20 mouse cellular contexts compared by ENCODE assay signal in genomic region chr1:177711000-177711399, GRCm38 (mm10). TPM values are rescaled to one million over a fixed set of nuclear protein-coding genes. Genes with fewer than 3 reads are reported as not detected.
A peak's percentile ranks its signal among the peaks of the same experiment; 100 is the strongest.
DNase-seq lines count a peak whose midpoint lies in the region; ATAC-seq and TF ChIP-seq lines count a peak whose summit lies in the region.
"Had no signal": no experiment of that assay in that cellular context is flagged by ENCODE, and none has a peak within 500 bp of the region (broad histone marks: within the 10 kb centered on the region; RNA-seq: fewer than 3 reads in every experiment).

No protein-coding gene starts in this region.

- no peaks in the 10 kb centered on the region for H3K4me1 ChIP-seq in lung, postnatal 0 days (ENCODE audit: insufficient read depth, low read depth, low read length)
- no peaks in the 10 kb centered on the region for H3K4me1 ChIP-seq in stomach, postnatal 0 days (replicated peaks; ENCODE audit: control insufficient read depth, insufficient read depth)
- H3K4me1 ChIP-seq in hindbrain, embryonic 11.5 days (replicated peaks; ENCODE audit: control insufficient read depth, insufficient read depth, low read length): no peaks in the 10 kb centered on the region
- H3K4me1 ChIP-seq: heart, embryonic 15.5 days; hindbrain, embryonic 12.5 days; midbrain, embryonic 13.5 days; neural tube, embryonic 13.5 days had no signal

- H3K36me3 ChIP-seq in lung, postnatal 0 days (ENCODE audit: insufficient read depth, low read length): no peaks in the 10 kb centered on the region
- H3K36me3 ChIP-seq in macrophage (ENCODE audit: inconsistent target): no peaks in the 10 kb centered on the region
- H3K36me3 ChIP-seq in stomach, postnatal 0 days (ENCODE audit: control insufficient read depth, insufficient read depth, low read length): no peaks in the 10 kb centered on the region
- no peaks in the 10 kb centered on the region for H3K36me3 ChIP-seq in hindbrain, embryonic 11.5 days (ENCODE audit: control insufficient read depth, insufficient read depth, low read length)
- H3K36me3 ChIP-seq: heart, embryonic 15.5 days; hindbrain, embryonic 12.5 days; midbrain, embryonic 13.5 days; neural tube, embryonic 13.5 days had no signal

- DNase-seq in lung, postnatal 0 days (ENCODE audit: low spot score): peak; percentile 40
- DNase-seq in lung, postnatal 10 days: no peak
- no peak for DNase-seq in stomach, postnatal 0 days (ENCODE audit: low spot score)
- DNase-seq in hindbrain, embryonic 11.5 days (ENCODE audit: low spot score): no peak
- DNase-seq in urinary bladder, postnatal 4 days (ENCODE audit: low spot score in 2 of 2): no peak
- DNase-seq: cerebellum, adult 11-12 months; gastrocnemius, postnatal 36 days; kidney, adult 18-20 months; spleen, adult 18-20 months had no signal

- TF ChIP-seq EP300 in lung, postnatal 0 days (IDR thresholded peaks at IDR 0.05): 0 out of 2 replicates have a peak, but pooled peaks have one; percentile 0
- TF ChIP-seq EP300 in stomach, postnatal 0 days (optimal IDR thresholded peaks at IDR 0.05): no peak

- TF ChIP-seq CTCF in lung, postnatal 0 days (IDR thresholded peaks at IDR 0.05): no peak
- TF ChIP-seq CTCF in stomach, postnatal 0 days (IDR thresholded peaks at IDR 0.05; ENCODE audit: low read depth): no peak

- H3K4me2 ChIP-seq in lung, postnatal 0 days (replicated peaks; ENCODE audit: low read depth, low read length): no peak overlapping the region
- H3K4me2 ChIP-seq in stomach, postnatal 0 days (replicated peaks; ENCODE audit: low read depth): no peak overlapping the region
- H3K4me2 ChIP-seq in hindbrain, embryonic 11.5 days (replicated peaks; ENCODE audit: low read depth, low read length): no peak overlapping the region
- H3K4me2 ChIP-seq: heart, embryonic 15.5 days; hindbrain, embryonic 12.5 days; midbrain, embryonic 13.5 days; neural tube, embryonic 13.5 days had no signal

- H3K27ac ChIP-seq in lung, postnatal 0 days (ENCODE audit: low read length): no peak overlapping the region
- H3K27ac ChIP-seq in macrophage: peak overlapping the region; percentile 82
- peak overlapping the region; percentile 35; the same call in 1 of the 2 replicates for H3K27ac ChIP-seq in stomach, postnatal 0 days (replicated peaks)
- no peak overlapping the region for H3K27ac ChIP-seq in hindbrain, embryonic 11.5 days (ENCODE audit: low read depth, low read length)
- H3K27ac ChIP-seq: heart, embryonic 15.5 days; hindbrain, embryonic 12.5 days; midbrain, embryonic 13.5 days; neural tube, embryonic 13.5 days had no signal

- H3K9me3 ChIP-seq in lung, postnatal 0 days (ENCODE audit: low read length): peaks cover 4% of the 10 kb centered on the region; the same call in 1 of the 2 replicates
- H3K9me3 ChIP-seq in stomach, postnatal 0 days (ENCODE audit: control insufficient read depth, low read length): no peaks in the 10 kb centered on the region
- H3K9me3 ChIP-seq in hindbrain, embryonic 11.5 days (ENCODE audit: control insufficient read depth, low read length): no peaks in the 10 kb centered on the region

- ATAC-seq in lung, postnatal 0 days: peak; percentile 18
- ATAC-seq in granulocyte monocyte progenitor cell, adult 5-6 weeks (replicated peaks; ENCODE audit: poor library complexity, severe bottlenecking): peak; percentile 57
- peak; percentile 55 for ATAC-seq in stomach, postnatal 0 days (ENCODE audit: low FRiP score, low TSS enrichment)
- ATAC-seq in hindbrain, embryonic 11.5 days (ENCODE audit: low FRiP score): no peak
- ATAC-seq: CD4-positive, CD25-positive, alpha-beta regulatory T cell, adult 4 months; midbrain, embryonic 13.5 days had no signal

- H3K79me2 ChIP-seq in macrophage (ENCODE audit: inconsistent target): no peaks in the 10 kb centered on the region

- 34% methylated on average over 2 of the region's 2 CpGs for WGBS in lung, postnatal 0 days
- 0% methylated on average over 2 of the region's 2 CpGs for WGBS in macrophage (ENCODE audit: missing documents)
- 30% methylated on average over 2 of the region's 2 CpGs for WGBS in stomach, postnatal 0 days
- WGBS in hindbrain, embryonic 11.5 days: 79% methylated on average over 2 of the region's 2 CpGs

- H3K9ac ChIP-seq in lung, postnatal 0 days (replicated peaks; ENCODE audit: low read depth): no peak overlapping the region
- no peak overlapping the region for H3K9ac ChIP-seq in stomach, postnatal 0 days (ENCODE audit: low read length)
- no peak overlapping the region for H3K9ac ChIP-seq in hindbrain, embryonic 11.5 days (ENCODE audit: low read depth, low read length)
- H3K9ac ChIP-seq: heart, embryonic 15.5 days; hindbrain, embryonic 12.5 days; midbrain, embryonic 13.5 days; neural tube, embryonic 13.5 days had no signal

- H3K4me3 ChIP-seq in lung, postnatal 0 days (ENCODE audit: low read depth, low read length): no peak overlapping the region
- H3K4me3 ChIP-seq in macrophage (ENCODE audit: inconsistent target): no peak overlapping the region
- H3K4me3 ChIP-seq in stomach, postnatal 0 days (ENCODE audit: low read depth, low read length): no peak overlapping the region
- no peak overlapping the region for H3K4me3 ChIP-seq in hindbrain, embryonic 11.5 days (ENCODE audit: low read depth, low read length)
- H3K4me3 ChIP-seq: heart, embryonic 15.5 days; hindbrain, embryonic 12.5 days; midbrain, embryonic 13.5 days; neural tube, embryonic 13.5 days had no signal

- no peaks in the 10 kb centered on the region for H3K27me3 ChIP-seq in lung, postnatal 0 days (replicated peaks; ENCODE audit: insufficient read depth, low read length)
- no peaks in the 10 kb centered on the region for H3K27me3 ChIP-seq in stomach, postnatal 0 days (ENCODE audit: control insufficient read depth, insufficient read depth, low read length)
- H3K27me3 ChIP-seq in hindbrain, embryonic 11.5 days (ENCODE audit: control insufficient read depth, insufficient read depth, low read length): no peaks in the 10 kb centered on the region
- H3K27me3 ChIP-seq: heart, embryonic 15.5 days; hindbrain, embryonic 12.5 days; midbrain, embryonic 13.5 days; neural tube, embryonic 13.5 days had no signal

RNA-seq across cellular contexts. Expression of gene 1700016C15Rik, which starts 18.6 kb away (rescaled TPM):
- polyA plus RNA-seq in lung, postnatal 0 days (2015; fragmentation: Nextera tagmentation; extraction: Ambion mirVana): 0.94 and 1.8 TPM in 2 replicates
- total RNA-seq in granulocyte monocyte progenitor cell, adult 5-6 weeks (2014; fragmentation: Nextera tagmentation): not detected in 2 replicates
- total RNA-seq in granulocyte monocyte progenitor cell, adult 5-6 weeks (2017): not detected in 2 replicates
- total RNA-seq in macrophage (2018; cell fraction: chromatin; rRNA removed): not detected
- total RNA-seq in macrophage (2018; cell fraction: cytosol; rRNA removed): not detected
- total RNA-seq in macrophage (2018; cell fraction: nucleus; rRNA removed): not detected
- not detected in 3 replicates for polyA plus RNA-seq in macrophage (2018)
- polyA plus RNA-seq in stomach, postnatal 0 days (2015; fragmentation: Nextera tagmentation; extraction: Ambion mirVana): 0.17 TPM in 1 of 2 replicates, not detected in the other
- not detected in 2 replicates for polyA plus RNA-seq in hindbrain, embryonic 11.5 days (2014; fragmentation: Nextera tagmentation; extraction: Ambion mirVana)
- total RNA-seq: layer of hippocampus, adult 18-20 months; left cerebral cortex, adult 8-10 months had no signal
- polyA plus RNA-seq: CD4-positive, CD25-positive, alpha-beta regulatory T cell, adult 4 months; frontal cortex, adult 2 months; heart, embryonic 15.5 days; hindbrain, embryonic 12.5 days; limb, embryonic 14.5 days; midbrain, embryonic 13.5 days; neural tube, embryonic 13.5 days had no signal

Comparison
In these comparisons a context has a peak if more than half of its experiments do, and no peak if none do; other contexts are left out.
1. H3K27ac ChIP-seq: peak in macrophage (single experiment) and stomach, postnatal 0 days (single experiment); none in lung, postnatal 0 days (single experiment) and hindbrain, embryonic 11.5 days (single experiment).